Mouse (Mus musculus) lung, postnatal 0 days (tissue): ENCODE results near the gene Ap1g2. TPM values are rescaled to one million over a fixed set of nuclear protein-coding genes. Genes with fewer than 3 reads are reported as not detected.

Experiments
- ATAC-seq: fragments of 200-750 bp; cut with Nextera tagmentation; 2 replicates; pipeline ENCODE4 v1.8.0; 2017; ENCODE audit warnings: moderate library complexity
- DNase-seq: peaks from one replicate; pipeline ENCODE4 v3.0.0-alpha.2; 2016; ENCODE audit warnings: low spot score
- H3K27ac ChIP-seq: fragments of 300-500 bp; sonication (generic); 2 replicates; pipeline ENCODE4 v1.5.1; 2014; ENCODE audit warnings: antibody characterized with exemption, mild to moderate bottlenecking, low read length, mixed read lengths
- H3K27me3 ChIP-seq: fragments of 300-500 bp; sonication (generic); replicated peaks from 2 replicates; pipeline ENCODE4 v1.6.1; 2014; ENCODE audit warnings: low read length, mixed read lengths; ENCODE audit not compliant: insufficient read depth
- H3K36me3 ChIP-seq: fragments of 300-500 bp; sonication (generic); 2 replicates; pipeline ENCODE4 v1.6.1; 2014; ENCODE audit warnings: low read length, mixed read lengths; ENCODE audit not compliant: insufficient read depth
- H3K4me1 ChIP-seq: fragments of 300-500 bp; sonication (generic); 2 replicates; pipeline ENCODE4 v1.6.1; 2014; ENCODE audit warnings: antibody characterized with exemption, low read depth, low read length, mixed read lengths; ENCODE audit not compliant: insufficient read depth
- H3K4me2 ChIP-seq: fragments of 300-500 bp; sonication (generic); replicated peaks from 2 replicates; pipeline ENCODE4 v1.6.1; 2014; ENCODE audit warnings: low read depth, mild to moderate bottlenecking, low read length, moderate library complexity, mixed read lengths
- H3K4me3 ChIP-seq: fragments of 300-500 bp; sonication (generic); 2 replicates; pipeline ENCODE4 v1.5.1; 2014; ENCODE audit warnings: low read depth, low read length
- H3K9ac ChIP-seq: fragments of 300-500 bp; sonication (generic); replicated peaks from 2 replicates; pipeline ENCODE4 v1.6.1; 2014; ENCODE audit warnings: low read depth, mild to moderate bottlenecking
- H3K9me3 ChIP-seq: fragments of 300-500 bp; sonication (generic); 2 replicates; pipeline ENCODE4 v1.6.1; 2016; ENCODE audit warnings: low read length, mixed read lengths
- CTCF ChIP-seq: IDR thresholded peaks from 2 replicates; pipeline ENCODE4 v1.5.1; 2016; ENCODE audit warnings: antibody characterized with exemption, mild to moderate bottlenecking
- EP300 ChIP-seq: IDR thresholded peaks from 2 replicates; pipeline ENCODE4 v1.6.1; 2016; ENCODE audit warnings: antibody characterized with exemption, mild to moderate bottlenecking, control low read depth
- WGBS: fragments of 180-500 bp; shearing (Covaris S2); extraction: QIAGEN DNeasy Blood & Tissue Kit; methylation state at CpG from one replicate; pipeline ENCODE4 v1.1.7; 2014; 5-methylcytosine and 5-hydroxymethylcytosine counted together
- polyA plus RNA-seq: library from polyadenylated mRNA; unstranded; fragments of >200 nt; fragmentation: Nextera tagmentation; extraction: Ambion mirVana; gene quantifications from 2 replicates; pipeline ENCODE4 v1.2.1, GENCODE M21; 2015

Ap1g2 gene
- polyA plus RNA-seq, 1 experiment from 2014 or later = 11.5 TPM

DNA sequence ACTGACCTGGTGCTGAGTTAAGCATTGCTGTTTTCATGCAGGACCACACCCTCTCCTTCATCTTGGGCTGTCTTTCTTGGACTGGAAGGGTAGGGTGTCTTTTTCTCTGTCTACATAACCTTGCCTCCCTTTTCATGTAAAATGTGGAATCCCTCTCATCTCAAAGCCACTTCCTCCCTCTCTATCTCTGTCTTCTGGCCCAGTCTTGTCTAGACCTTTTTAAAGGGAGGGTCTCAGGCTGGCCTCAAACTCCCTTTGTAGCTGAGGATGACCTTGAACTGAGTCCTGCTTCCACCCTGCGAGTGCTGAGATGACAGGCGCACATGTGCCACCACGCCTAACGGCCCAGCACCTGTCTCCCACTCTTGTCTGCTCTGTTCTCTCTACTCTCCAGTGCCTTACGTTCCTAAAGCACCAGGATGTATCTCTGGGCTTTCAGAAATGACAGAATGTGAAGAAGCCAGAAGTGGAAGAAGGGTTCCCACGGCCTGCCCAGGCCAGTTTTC is 20.3 kb downstream of the Ap1g2 start:
- Histone ChIP-seq H3K9me3 (no peaks in the 10 kb centered on the region), H3K4me2 (no peak overlapping the region)
- no peak for DNase-seq

DNA sequence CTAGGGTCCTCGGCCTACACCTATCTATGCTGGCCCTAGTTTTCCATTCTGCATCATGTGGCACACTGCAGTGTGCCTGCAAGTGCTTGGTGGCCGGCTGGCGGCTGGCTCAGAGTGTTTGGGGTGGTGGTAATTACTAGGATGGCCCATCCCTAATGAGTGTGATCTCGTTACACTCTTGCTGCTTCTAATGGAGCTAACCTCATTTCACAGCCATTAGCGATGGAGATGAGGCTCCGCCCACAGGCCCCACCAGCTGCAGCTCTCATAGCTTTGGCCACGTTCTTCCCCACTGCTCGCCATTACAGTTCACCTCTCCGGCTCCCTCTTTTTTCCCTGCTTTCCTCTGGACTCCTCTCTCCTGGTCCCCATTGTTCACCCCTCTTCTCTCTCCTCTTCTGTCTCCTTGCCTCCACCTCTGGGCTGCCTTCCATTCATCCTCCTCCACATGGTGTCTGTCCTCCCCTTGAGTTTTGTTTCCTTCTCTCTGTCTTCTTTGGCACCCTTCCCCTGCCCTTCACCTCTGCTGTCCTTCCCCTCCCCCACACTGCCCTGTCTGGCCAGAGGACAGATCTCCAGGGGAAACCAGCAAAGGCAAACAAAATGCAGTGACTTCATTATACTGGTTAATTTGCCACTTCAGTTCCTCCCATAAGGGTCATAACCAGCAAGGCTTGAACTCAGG is 20.9 kb downstream of the Ap1g2 start:
- Histone ChIP-seq H3K36me3 (no peaks in the 10 kb centered on the region), H3K9me3 (no peaks in the 10 kb centered on the region), H3K4me1 (no peaks in the 10 kb centered on the region; the same call in 1 of the 2 replicates), H3K4me2 (no peak overlapping the region), H3K4me3 (no peak overlapping the region), H3K27me3 (no peaks in the 10 kb centered on the region), H3K27ac (no peak overlapping the region), H3K9ac (no peak overlapping the region)
- ATAC-seq (no peak), DNase-seq (no peak)
- TF ChIP-seq CTCF = no peak
- TF ChIP-seq EP300 = no peak
- WGBS = 56% methylated on average over 9 of the region's 9 CpGs

More for the DNA sequence above, 20.3 kb downstream of the Ap1g2 start:
- whole genome bisulfite sequencing = 82% methylated on average over 6 of the region's 6 CpGs
- no peak overlapping the region for H3K27ac ChIP-seq
- H3K36me3 ChIP-seq = no peaks in the 10 kb centered on the region
- H3K4me1 ChIP-seq = no peaks in the 10 kb centered on the region; the same call in 1 of the 2 replicates
- no peak overlapping the region for H3K9ac ChIP-seq
- H3K4me3 ChIP-seq = no peak overlapping the region
- no peak for TF ChIP-seq CTCF
- H3K27me3 ChIP-seq = no peaks in the 10 kb centered on the region
- no peak for ATAC-seq

DNA sequence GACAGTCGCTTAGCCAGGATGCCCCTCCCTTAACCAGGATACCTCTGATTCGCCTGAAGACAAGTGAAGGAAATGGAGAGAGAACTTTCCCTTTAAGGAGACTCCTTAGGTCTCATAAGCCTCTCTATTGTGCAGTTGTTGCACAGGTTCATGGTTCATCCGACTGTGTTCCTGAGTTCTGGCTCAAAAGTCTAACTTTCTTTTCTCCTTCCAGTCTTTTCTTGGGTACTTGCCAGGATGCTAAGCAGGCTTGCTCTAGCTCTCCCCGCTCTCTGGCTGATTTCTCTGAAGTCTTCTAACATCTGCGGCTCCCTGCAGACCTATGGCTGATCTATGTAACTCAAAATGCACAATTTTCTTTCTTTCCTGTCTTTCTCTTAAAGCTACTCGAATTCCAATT is 22.9 kb downstream of the Ap1g2 start:
- H3K9ac ChIP-seq = no peak overlapping the region
- WGBS = 63% methylated on average over 6 of the region's 6 CpGs
- 0 out of 2 replicates have a peak, but pooled peaks cover 5% of the 10 kb centered on the region for H3K4me1 ChIP-seq
- H3K27ac ChIP-seq = no peak overlapping the region
- H3K27me3 ChIP-seq = no peaks in the 10 kb centered on the region
- no peak overlapping the region for H3K4me3 ChIP-seq
- TF ChIP-seq EP300 (no peak), CTCF (no peak)
- ATAC-seq (no peak), DNase-seq (no peak)
- no peaks in the 10 kb centered on the region for H3K9me3 ChIP-seq
- H3K4me2 ChIP-seq = no peak overlapping the region
- H3K36me3 ChIP-seq = no peaks in the 10 kb centered on the region

DNA sequence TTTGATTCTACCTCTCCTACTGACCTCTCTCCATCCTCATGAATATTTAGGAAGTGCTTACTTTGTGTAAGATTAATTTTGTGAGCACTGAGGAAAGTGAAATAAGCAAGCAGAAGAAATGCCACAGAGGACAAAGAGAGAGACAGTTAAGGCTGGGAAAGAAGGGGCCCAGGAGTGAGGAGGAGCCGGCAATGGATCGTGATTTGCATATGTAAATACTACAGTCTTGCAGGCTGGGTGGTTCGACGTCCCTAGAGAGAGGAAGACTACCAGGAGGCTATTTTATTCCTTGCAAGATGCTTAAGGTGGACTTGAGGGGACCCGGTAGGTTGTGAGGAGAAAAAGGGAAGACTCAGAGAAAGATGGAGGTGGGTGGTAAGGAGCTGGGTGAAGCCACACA is 25.3 kb downstream of the Ap1g2 start:
- 24% methylated on average over 5 of the region's 5 CpGs for WGBS
- TF ChIP-seq CTCF = no peak
- TF ChIP-seq EP300 = no peak
- no peak overlapping the region for H3K9ac ChIP-seq
- no peaks in the 10 kb centered on the region for H3K9me3 ChIP-seq
- no peak overlapping the region for H3K4me3 ChIP-seq
- DNase-seq (no peak), ATAC-seq (no peak)
- no peak overlapping the region for H3K4me2 ChIP-seq
- no peaks in the 10 kb centered on the region for H3K36me3 ChIP-seq
- no peaks in the 10 kb centered on the region for H3K27me3 ChIP-seq
- no peak overlapping the region for H3K27ac ChIP-seq
- 0 out of 2 replicates have a peak, but pooled peaks cover 6% of the 10 kb centered on the region for H3K4me1 ChIP-seq

DNA sequence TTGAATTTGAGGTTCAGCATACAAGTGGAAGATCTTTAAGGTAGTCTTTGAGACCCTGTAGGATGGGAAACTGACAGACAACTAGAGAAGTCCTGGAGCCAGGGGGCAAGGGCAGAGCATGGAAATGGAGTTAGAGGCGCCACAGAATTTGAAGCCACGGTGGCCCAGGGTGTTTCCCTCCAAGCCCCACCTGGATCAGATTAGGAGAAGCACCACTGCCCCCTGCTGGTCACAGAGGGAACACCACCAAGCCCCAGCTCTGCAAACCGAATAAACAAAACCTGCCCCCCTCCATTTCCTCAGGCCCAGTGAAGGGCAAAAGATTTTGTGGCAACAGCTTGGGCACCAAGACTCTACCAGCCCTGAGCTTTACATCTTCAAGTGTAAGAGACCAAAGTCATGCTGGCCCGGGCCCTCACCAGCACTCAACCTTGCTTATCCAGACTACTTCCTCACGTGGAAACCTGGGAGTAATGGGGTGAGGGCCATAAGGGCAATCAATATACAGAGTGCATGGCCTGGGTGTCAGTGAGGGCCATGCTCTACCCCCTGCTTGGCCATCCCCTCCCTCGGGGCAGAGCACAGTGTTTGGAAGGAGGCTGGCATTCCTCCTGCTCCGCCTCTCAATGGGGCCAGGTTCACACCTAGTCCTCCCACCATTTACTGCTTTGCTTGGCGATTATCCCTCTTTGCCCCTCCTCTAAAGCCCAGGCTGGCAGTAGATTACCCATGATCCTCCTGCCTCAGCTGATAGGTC is 27.0 kb downstream of the Ap1g2 start:
- ATAC-seq (peak; percentile 50), DNase-seq (peak; percentile 75)
- no peak overlapping the region for H3K4me3 ChIP-seq
- no peak overlapping the region for H3K27ac ChIP-seq
- 0 out of 2 replicates have a peak, but pooled peaks cover 6% of the 10 kb centered on the region for H3K4me1 ChIP-seq
- H3K27me3 ChIP-seq = no peaks in the 10 kb centered on the region
- WGBS = 21% methylated on average over 8 of the region's 8 CpGs
- H3K9me3 ChIP-seq = no peaks in the 10 kb centered on the region
- H3K36me3 ChIP-seq = no peaks in the 10 kb centered on the region
- H3K4me2 ChIP-seq = peak overlapping the region; percentile 46
- TF ChIP-seq EP300 (no peak), CTCF (peak; percentile 91)
- no peak overlapping the region; the same call in 1 of the 2 replicates for H3K9ac ChIP-seq

DNA sequence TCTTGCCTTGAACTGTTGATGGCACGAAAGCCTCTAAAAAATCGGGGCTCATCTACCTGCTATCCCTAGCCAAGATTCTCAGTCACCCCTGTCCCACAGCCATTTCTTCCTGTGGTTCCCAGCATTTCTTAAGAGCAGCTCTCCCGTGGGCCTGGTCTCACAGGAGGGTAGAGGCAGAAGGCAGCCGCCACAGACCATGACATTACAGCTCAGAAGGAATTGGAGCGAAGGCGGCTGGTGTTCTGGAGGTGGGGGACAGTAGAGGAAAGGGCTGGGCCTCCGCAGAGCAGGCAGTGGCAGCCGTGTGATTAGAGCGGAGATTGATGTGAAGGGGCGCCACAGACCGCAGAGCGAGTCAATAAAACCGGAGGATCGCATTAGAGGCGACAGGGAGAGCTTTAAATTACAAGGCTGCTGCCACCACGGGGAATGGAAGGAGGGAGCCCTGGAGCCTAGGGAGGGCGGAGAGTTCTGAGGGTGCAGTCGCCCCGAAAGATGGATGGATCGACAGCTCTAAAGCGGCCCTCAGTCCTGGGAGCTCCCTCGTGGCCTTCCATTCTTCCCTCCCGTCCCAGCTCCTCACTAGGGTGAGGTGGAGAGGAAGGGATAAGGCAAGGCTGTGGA is 27.9 kb downstream of the Ap1g2 start:
- no peaks in the 10 kb centered on the region for H3K9me3 ChIP-seq
- TF ChIP-seq EP300 (no peak), CTCF (no peak)
- H3K4me3 ChIP-seq = peak overlapping the region; percentile 14
- no peak overlapping the region; the same call in 1 of the 2 replicates for H3K9ac ChIP-seq
- 23% methylated on average over 23 of the region's 23 CpGs for WGBS
- 0 out of 2 replicates have a peak, but pooled peaks cover 6% of the 10 kb centered on the region for H3K4me1 ChIP-seq
- DNase-seq (no peak), ATAC-seq (no peak)
- peak overlapping the region; percentile 46 for H3K4me2 ChIP-seq
- H3K27ac ChIP-seq = no peak overlapping the region
- no peaks in the 10 kb centered on the region for H3K27me3 ChIP-seq
- H3K36me3 ChIP-seq = no peaks in the 10 kb centered on the region
